Mouse (Mus musculus): ENCODE results near the gene Kctd7. TPM values are rescaled to one million over a fixed set of nuclear protein-coding genes. Genes with fewer than 3 reads are reported as not detected.

Kctd7 gene
- total and polyA plus RNA-seq, 3 experiments: 1.5 to 3.7 (median 2.5) TPM

DNA sequence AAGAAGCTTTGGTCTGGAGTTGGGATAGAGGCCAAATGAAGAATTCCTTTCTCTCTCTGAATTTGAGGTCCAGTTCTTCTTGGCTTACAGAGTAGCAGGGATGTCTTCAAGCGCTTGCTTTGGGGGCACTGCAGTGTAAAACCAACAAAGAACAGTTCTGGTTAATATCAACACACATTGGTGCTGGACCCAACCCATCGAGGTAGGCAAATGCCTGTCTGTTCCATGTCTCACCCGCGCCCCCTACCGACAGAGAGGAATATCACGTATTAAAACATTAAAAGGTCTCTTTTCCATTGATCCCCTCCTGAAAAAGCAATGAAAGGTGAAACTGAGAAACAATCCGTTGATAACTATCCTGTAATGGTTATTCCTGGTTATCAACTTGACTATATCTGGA, 19.0 kb downstream of the Kctd7 start:
- H3K4me1 ChIP-seq (ENCODE audit: control insufficient read depth, insufficient read depth, low read length): no peaks in the 10 kb centered on the region; the same call in 1 of the 2 replicates
- no peaks in the 10 kb centered on the region for H3K27me3 ChIP-seq (ENCODE audit: control insufficient read depth, insufficient read depth, low read length)
- H3K79me2 ChIP-seq (replicated peaks; ENCODE audit: control insufficient read depth, insufficient read depth, low read length): no peaks in the 10 kb centered on the region
- TF ChIP-seq EP300 (IDR thresholded peaks at IDR 0.05; ENCODE audit: insufficient read depth, low read depth, low read length): peak; percentile 62; the same call in 1 of the 2 replicates
- TF ChIP-seq CTCF (IDR thresholded peaks at IDR 0.05): peak; percentile 92
- no peak for TF ChIP-seq POLR2A (IDR thresholded peaks at IDR 0.05; ENCODE audit: insufficient read depth, low read depth, low read length)
- no peaks in the 10 kb centered on the region for H3K36me3 ChIP-seq (ENCODE audit: control insufficient read depth, insufficient read depth, low read length)
- intact Hi-C loops (cut with DNase I): loop anchor here (1.0 kb wide), 1 partner anchor 140 kb away; no protein-coding TSS in a partner anchor
- H3K27ac ChIP-seq: no peak overlapping the region
- H3K9ac ChIP-seq (ENCODE audit: low read depth, low read length): no peak overlapping the region
- H3K4me3 ChIP-seq: no peak overlapping the region
- 3% methylated on average over 7 of the region's 7 CpGs for whole genome bisulfite sequencing
- peak; percentile 73 to 82 for DNase-seq

DNA sequence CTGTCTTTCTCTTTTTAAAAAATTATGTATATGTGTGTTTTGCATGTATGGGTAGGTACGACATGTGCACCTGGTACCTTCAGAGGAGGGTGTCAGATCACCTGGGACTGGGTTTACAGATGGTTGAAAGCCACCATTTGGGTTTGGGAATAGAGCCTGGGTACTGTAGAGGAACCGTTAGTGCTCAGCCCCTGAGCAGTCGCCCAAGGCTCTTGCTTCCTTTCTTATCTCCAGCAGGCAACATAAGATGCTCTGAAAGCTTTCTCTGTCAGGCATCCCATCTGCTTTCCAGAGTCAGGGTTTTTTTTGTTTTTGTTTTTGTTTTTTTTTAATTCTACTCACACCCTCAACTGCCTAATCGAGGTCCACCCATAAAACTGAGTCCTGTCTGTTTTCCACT, 20.6 kb downstream of the Kctd7 start:
- WGBS: 70% methylated on average over 4 of the region's 4 CpGs
- intact Hi-C loops (cut with DNase I): no loop called here
- Histone ChIP-seq H3K27me3 (ENCODE audit: control insufficient read depth, insufficient read depth, low read length) (no peaks in the 10 kb centered on the region), H3K4me1 (ENCODE audit: control insufficient read depth, insufficient read depth, low read length) (no peaks in the 10 kb centered on the region; the same call in 1 of the 2 replicates), H3K27ac (no peak overlapping the region), H3K9ac (ENCODE audit: low read depth, low read length) (no peak overlapping the region), H3K36me3 (ENCODE audit: control insufficient read depth, insufficient read depth, low read length) (no peaks in the 10 kb centered on the region), H3K4me3 (no peak overlapping the region), H3K79me2 (replicated peaks; ENCODE audit: control insufficient read depth, insufficient read depth, low read length) (no peaks in the 10 kb centered on the region)
- DNase-seq: no peak
- TF ChIP-seq EP300 (IDR thresholded peaks at IDR 0.05; ENCODE audit: insufficient read depth, low read depth, low read length): no peak

GRCm38 (mm10) chr5:130169109-130169508, 24.4 kb downstream of the Kctd7 start:
- peaks cover 3% of the 10 kb centered on the region; the same call in 1 of the 2 replicates for H3K36me3 ChIP-seq (ENCODE audit: control insufficient read depth, insufficient read depth, low read length)
- no peak for DNase-seq
- H3K4me1 ChIP-seq (ENCODE audit: control insufficient read depth, insufficient read depth, low read length): peaks cover 7% of the 10 kb centered on the region
- peaks cover 2% of the 10 kb centered on the region; the same call in 1 of the 2 replicates for H3K79me2 ChIP-seq (replicated peaks; ENCODE audit: control insufficient read depth, insufficient read depth, low read length)
- H3K4me3 ChIP-seq: no peak overlapping the region
- no peak overlapping the region for H3K9ac ChIP-seq (ENCODE audit: low read depth, low read length)
- intact Hi-C loops (cut with DNase I): no loop called here
- 22% methylated on average over 6 of the region's 6 CpGs for WGBS
- H3K27me3 ChIP-seq (ENCODE audit: control insufficient read depth, insufficient read depth, low read length): no peaks in the 10 kb centered on the region
- H3K27ac ChIP-seq: no peak overlapping the region
- TF ChIP-seq CTCF (IDR thresholded peaks at IDR 0.05) (no peak), POLR2A (IDR thresholded peaks at IDR 0.05; ENCODE audit: insufficient read depth, low read depth, low read length) (no peak), EP300 (IDR thresholded peaks at IDR 0.05; ENCODE audit: insufficient read depth, low read depth, low read length) (no peak)

DNA sequence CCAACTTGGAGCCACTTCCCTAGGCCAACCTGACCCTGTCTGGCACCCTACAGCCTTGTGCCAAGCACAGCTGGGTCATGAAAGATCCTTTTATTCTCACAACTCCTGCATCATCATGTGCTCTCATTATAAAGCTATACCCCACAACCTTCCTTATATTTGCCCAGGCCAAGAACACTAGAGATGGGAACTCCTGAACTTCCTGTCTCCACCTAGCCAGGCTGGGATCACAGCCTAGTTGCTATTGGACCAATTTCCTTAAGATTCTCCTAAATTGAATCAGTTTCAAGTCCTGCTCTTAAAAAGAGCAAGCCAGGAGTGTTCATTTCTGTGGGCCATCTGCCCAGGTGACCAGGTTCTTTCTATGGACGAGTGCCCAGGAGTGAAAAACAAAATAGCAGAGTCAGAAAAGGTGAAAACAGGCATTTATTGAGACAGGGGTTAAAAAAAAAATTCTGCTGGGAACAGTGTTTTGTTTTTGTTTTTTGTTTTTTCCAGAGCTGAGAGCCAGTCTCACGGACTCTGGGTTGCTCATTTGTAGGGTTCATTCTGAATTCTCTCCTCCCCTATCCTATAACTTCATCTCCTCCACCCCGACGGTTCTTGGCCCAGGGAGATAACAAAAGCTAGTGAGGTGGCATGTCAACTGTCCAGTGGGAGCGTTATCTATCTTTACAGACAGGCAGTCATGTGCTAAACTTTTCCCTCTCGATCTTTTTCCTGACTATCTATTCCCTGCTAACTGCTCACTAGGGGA, 26.2 kb downstream of the Kctd7 start:
- intact Hi-C loops (cut with DNase I): loop anchor here (2.0 to 10.0 kb wide), 4 partner anchors 26 to 1146 kb away; partner anchors contain the start of genes Kctd7, Ran and Vkorc1l1
- Histone ChIP-seq H3K36me3 (ENCODE audit: control insufficient read depth, insufficient read depth, low read length) (peaks cover 3% of the 10 kb centered on the region), H3K79me2 (replicated peaks; ENCODE audit: control insufficient read depth, insufficient read depth, low read length) (peaks cover 2% of the 10 kb centered on the region; the same call in 1 of the 2 replicates), H3K4me3 (peak overlapping the region; percentile 92), H3K27ac (peak overlapping the region; percentile 98), H3K4me1 (ENCODE audit: control insufficient read depth, insufficient read depth, low read length) (peaks cover 7% of the 10 kb centered on the region), H3K27me3 (ENCODE audit: control insufficient read depth, insufficient read depth, low read length) (no peaks in the 10 kb centered on the region), H3K9ac (ENCODE audit: low read depth, low read length) (peak overlapping the region; percentile 88)
- TF ChIP-seq CTCF (IDR thresholded peaks at IDR 0.05) (no peak), POLR2A (IDR thresholded peaks at IDR 0.05; ENCODE audit: insufficient read depth, low read depth, low read length) (no peak), EP300 (IDR thresholded peaks at IDR 0.05; ENCODE audit: insufficient read depth, low read depth, low read length) (no peak)
- WGBS: 7% methylated on average over 6 of the region's 6 CpGs
- DNase-seq: no peak

DNA sequence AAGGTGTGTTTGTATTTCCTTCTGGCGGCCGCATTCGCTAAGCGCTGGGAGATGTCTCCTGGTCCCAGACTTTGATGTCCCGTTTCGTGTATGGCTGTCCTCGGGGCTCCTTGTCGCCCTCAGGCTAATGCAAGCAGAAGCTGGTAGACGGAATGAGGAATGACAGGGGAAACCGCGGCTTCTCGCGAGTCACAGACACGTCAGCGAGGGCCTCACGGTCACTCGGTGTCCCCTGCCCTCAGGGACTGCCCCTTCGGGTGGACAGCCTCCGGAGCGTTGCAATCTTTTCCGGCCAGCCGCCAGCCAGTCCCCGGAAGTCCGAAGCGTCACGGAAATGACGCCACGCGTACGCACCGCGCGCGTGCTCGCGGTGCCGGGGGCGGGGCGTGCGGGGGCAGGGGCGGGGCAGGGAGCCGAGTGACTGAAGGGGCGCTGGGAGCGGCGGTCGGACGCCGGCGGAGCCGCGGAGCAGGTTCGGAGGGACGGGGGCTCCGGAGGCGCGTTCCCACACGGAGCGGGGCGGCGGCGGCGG, 26.8 kb downstream of the Kctd7 start, which contains the start of gene Rabgef1:
Gene Rabgef1, plus strand, starts transcription at position 376 of the 532 bp plus-strand sequence.
- peaks cover 2% of the 10 kb centered on the region; the same call in 1 of the 2 replicates for H3K79me2 ChIP-seq (replicated peaks; ENCODE audit: control insufficient read depth, insufficient read depth, low read length)
- DNase-seq: peak; percentile 97
- intact Hi-C loops (cut with DNase I): loop anchor here (2.0 to 10.0 kb wide), 4 partner anchors 27 to 1147 kb away; partner anchors contain the start of genes Kctd7, Ran and Vkorc1l1
- H3K4me1 ChIP-seq (ENCODE audit: control insufficient read depth, insufficient read depth, low read length): peaks cover 7% of the 10 kb centered on the region
- under 1% methylated on average over 42 of the region's 62 CpGs for WGBS
- H3K36me3 ChIP-seq (ENCODE audit: control insufficient read depth, insufficient read depth, low read length): peaks cover 3% of the 10 kb centered on the region
- H3K9ac ChIP-seq (ENCODE audit: low read depth, low read length): peak within 1 kb of the TSS; percentile 88
- no peaks in the 10 kb centered on the region for H3K27me3 ChIP-seq (ENCODE audit: control insufficient read depth, insufficient read depth, low read length)
- peak within 1 kb of the TSS; percentile 92 for H3K4me3 ChIP-seq
- H3K27ac ChIP-seq: peak within 1 kb of the TSS; percentile 98
- TF ChIP-seq EP300 (IDR thresholded peaks at IDR 0.05; ENCODE audit: insufficient read depth, low read depth, low read length) (peak; percentile 61; the same call in 1 of the 2 replicates), CTCF (IDR thresholded peaks at IDR 0.05) (no peak), POLR2A (IDR thresholded peaks at IDR 0.05; ENCODE audit: insufficient read depth, low read depth, low read length) (peak; percentile 98)
